Mouse (Mus musculus) hindbrain, embryonic 10.5 days (tissue): ENCODE results near the gene Ston1. TPM values are rescaled to one million over a fixed set of nuclear protein-coding genes. Genes with fewer than 3 reads are reported as not detected.

Experiments
- DNase-seq: peaks from one replicate; pipeline ENCODE4 v3.0.0-alpha.2; 2017; ENCODE audit warnings: low spot score
- H3K27ac ChIP-seq: fragments of 300-500 bp; sonication (generic); 2 replicates; pipeline ENCODE4 v1.5.1; 2016; ENCODE audit warnings: mild to moderate bottlenecking, moderate library complexity
- H3K27me3 ChIP-seq: fragments of 300-500 bp; sonication (generic); 2 replicates; pipeline ENCODE4 v1.6.1; 2016; ENCODE audit warnings: mild to moderate bottlenecking; ENCODE audit not compliant: poor library complexity, insufficient read depth, severe bottlenecking
- H3K36me3 ChIP-seq: fragments of 300-500 bp; sonication (generic); 2 replicates; pipeline ENCODE4 v1.6.1; 2016; ENCODE audit warnings: mild to moderate bottlenecking, moderate library complexity
- H3K4me1 ChIP-seq: fragments of 300-500 bp; sonication (generic); replicated peaks from 2 replicates; pipeline ENCODE4 v1.6.1; 2016; ENCODE audit warnings: mild to moderate bottlenecking
- H3K4me3 ChIP-seq: fragments of 300-500 bp; sonication (generic); 2 replicates; pipeline ENCODE4 v1.5.1; 2016; ENCODE audit warnings: mild to moderate bottlenecking, moderate library complexity
- H3K9me3 ChIP-seq: fragments of 300-500 bp; sonication (generic); 2 replicates; pipeline ENCODE4 v1.6.1; 2016; ENCODE audit warnings: mild to moderate bottlenecking, moderate library complexity
- WGBS: fragments of 180-500 bp; shearing (Covaris S2); methylation state at CpG from one replicate; pipeline ENCODE4 v1.1.7; 2016; 5-methylcytosine and 5-hydroxymethylcytosine counted together
- polyA plus RNA-seq: library from polyadenylated mRNA; unstranded; fragments of >200 nt; fragmentation: Nextera tagmentation; extraction: Ambion mirVana; gene quantifications from 2 replicates; pipeline ENCODE4 v1.2.1, GENCODE M21; 2016

The Ston1 gene
- 1.4 and 2.3 TPM in 2 replicates for polyA plus RNA-seq

DNA sequence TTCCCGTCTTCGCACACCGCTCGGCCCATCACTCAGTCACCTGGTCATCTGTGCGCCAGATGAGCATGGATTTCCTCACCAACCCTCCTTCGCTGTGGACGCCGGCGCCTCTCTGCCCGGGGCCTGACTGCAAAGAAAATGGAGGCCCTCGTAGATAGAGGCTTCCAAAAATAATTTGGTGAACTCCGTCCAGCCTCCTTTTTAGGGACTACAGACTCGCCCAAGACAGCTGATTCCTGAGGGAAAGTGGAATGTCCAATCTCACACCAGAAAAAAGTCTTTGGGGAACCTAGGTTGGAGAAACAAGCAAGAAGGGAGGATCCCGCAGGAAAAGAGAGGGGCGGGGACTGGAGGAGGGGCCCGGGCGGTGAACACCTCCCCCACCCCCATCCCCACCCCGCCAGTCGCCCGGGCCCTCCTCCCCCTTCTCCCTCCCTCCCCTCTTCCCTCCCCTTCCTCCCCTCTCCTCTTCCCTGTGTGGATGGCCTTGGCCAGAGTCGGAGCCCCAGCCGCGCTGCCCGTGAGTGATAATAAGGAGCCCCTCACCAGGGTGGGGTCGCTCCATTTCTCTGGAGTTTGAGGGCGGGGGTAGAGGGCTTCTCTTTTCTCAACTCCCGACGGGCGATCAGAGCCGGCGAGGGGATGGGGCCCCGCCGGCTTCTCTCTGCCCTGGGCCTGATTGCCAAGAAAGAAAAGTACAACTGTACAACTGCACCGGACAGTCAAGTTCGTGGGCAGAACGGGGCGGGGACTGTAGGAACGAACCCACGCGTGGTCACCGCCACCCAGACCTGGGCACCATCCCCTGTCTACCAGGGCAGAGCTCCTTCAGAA lies at the start of gene Ston1:
TSS of gene Ston1 (plus strand) at position 463 of the 834 bp plus-strand sequence.
- Histone ChIP-seq H3K27ac (peak within 1 kb of the TSS; percentile 90), H3K4me1 (peaks cover 29% of the 10 kb centered on the region), H3K9me3 (no peaks in the 10 kb centered on the region), H3K4me3 (peak within 1 kb of the TSS; percentile 66), H3K36me3 (no peaks in the 10 kb centered on the region), H3K27me3 (no peaks in the 10 kb centered on the region)
- 1% methylated on average over 41 of the region's 41 CpGs for WGBS
- DNase-seq = peak; percentile 86

DNA sequence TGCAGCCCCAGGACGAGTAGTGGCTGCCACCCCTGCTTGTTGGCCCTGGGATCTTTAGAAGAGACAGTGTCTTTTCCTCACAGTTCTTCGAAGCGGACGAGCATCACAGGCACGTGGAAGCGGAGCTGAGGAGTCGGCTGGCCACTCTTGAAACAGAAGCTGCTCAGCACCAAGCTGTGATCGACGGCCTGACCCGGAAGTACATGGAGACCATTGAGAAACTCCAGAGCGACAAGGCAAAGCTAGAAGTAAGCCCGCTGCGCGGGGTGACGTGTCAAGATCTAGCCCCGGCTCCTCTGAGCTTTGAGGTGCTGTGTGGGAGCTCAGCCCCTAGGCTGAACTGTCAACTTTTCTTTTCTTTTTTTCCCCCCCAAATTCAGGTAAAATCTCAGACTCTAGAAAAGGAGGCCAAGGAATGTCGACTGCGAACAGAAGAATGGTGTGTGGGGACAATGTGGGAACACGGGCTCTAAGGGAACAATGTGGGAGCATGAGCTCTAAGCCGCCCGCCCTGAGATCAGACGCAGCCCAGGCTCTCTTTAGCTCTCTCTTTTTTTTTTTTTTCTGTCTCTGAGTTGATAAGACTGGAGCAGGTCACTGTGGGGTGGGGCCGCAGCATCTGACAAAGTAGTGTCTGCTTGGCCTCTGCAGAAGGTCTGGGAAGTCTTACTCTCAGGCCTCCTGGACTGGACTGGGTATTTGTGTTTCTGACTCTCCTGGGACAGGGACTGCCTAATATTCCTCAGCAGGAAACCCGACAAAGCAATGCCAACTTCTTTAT lies 47.9 kb upstream of the Ston1 start:
- Histone ChIP-seq H3K36me3 (peaks cover 47% of the 10 kb centered on the region), H3K27ac (no peak overlapping the region), H3K27me3 (no peaks in the 10 kb centered on the region), H3K9me3 (no peaks in the 10 kb centered on the region), H3K4me1 (peaks cover 23% of the 10 kb centered on the region), H3K4me3 (no peak overlapping the region)
- 86% methylated on average over 24 of the region's 24 CpGs for WGBS
- no peak for DNase-seq

DNA sequence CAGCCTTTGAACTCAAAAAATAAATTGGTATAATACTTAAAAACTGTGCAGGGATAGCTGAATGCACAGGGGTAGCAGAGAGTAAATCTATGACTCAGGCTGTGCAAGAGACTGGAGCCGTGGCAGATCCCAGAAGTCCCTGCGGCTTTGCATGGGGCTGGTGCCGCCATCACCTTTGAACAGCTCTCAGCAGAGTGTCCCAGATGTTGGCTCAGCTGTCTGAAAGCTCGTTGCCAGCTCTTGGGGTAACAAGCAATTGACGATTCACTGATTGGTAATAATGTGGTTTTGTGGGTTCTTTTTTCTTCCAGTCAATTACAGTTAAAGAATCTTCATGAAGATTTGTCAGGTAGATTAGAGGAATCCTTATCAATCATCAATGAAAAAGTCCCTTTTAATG lies 47.1 kb upstream of the Ston1 start:
- WGBS = 77% methylated on average over 5 of the region's 5 CpGs

DNA sequence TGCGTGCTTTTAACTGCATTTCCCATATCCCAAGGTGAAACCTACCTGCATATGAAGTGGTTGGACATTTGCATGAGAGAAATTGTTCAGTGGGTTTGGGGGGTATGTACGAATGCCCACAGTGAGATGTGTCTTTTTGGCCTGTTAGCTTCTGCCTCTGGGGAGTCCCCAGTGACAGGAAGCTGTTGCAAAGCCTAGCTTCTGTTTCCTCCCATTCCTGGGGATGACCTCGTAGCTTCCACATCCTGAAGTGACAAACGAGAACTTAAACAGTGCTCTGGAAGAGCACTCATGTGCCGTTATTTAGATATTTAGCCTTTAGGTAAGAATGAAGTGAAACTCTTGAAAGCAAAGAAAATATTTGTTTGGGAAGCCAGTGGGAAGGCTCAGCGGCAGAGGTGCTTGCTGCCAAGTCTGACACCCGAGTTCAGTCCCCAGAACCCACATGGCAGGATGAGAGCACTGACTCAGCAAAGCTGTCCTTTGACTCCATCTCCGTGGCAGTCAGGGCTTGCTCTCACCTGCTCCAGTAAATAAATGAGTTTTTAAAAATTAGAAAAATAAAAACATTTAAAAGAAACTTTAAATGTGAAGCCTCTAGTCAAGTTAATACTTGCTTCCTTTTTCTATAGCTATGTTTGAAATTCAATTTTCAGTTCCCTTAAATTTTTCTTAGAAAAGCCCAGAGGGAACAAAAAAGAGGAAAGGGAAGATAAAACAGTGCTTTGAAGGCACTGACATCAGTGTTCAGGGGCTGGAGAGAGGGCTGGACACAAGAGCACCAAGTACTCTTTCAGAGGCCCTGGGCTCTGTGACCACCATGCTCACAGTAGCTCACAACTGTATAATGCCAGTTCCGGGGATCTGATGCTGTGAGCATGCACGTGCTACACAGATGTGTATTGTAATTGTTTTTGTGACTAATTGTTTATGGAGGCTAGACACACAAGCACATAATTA lies 46.2 kb upstream of the Ston1 start:
- no peak for DNase-seq
- Histone ChIP-seq H3K27ac (no peak overlapping the region), H3K27me3 (no peaks in the 10 kb centered on the region), H3K9me3 (no peaks in the 10 kb centered on the region), H3K4me1 (peaks cover 23% of the 10 kb centered on the region), H3K36me3 (peaks cover 52% of the 10 kb centered on the region), H3K4me3 (no peak overlapping the region)
- WGBS = 74% methylated on average over 10 of the region's 10 CpGs

More for the DNA sequence above, 47.1 kb upstream of the Ston1 start:
- no peak overlapping the region for H3K4me3 ChIP-seq
- no peak overlapping the region for H3K27ac ChIP-seq
- no peak for DNase-seq
- H3K27me3 ChIP-seq = no peaks in the 10 kb centered on the region
- H3K9me3 ChIP-seq = no peaks in the 10 kb centered on the region
- peaks cover 48% of the 10 kb centered on the region for H3K36me3 ChIP-seq
- H3K4me1 ChIP-seq = peaks cover 23% of the 10 kb centered on the region

DNA sequence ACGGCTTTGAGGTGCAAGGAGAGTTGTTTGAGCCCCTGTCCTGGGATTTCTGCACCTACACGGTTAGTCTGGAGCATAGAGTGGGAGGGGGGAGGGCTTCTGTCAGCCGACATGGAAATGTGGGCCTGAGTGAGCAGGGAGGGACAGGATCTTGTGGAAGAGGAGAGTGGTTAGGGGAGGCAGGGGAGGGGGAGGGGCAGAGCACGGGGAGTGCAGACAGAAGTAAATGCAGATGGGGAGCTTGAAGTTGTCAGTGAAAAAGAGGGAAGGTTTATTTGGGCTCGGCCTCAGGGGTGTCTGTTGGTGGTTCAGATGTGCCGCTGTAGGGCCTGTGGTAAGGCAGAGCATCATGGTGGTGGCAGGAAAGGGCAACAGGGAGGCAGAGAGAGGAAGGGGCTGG lies 44.9 kb upstream of the Ston1 start:
- Histone ChIP-seq H3K27me3 (no peaks in the 10 kb centered on the region), H3K9me3 (no peaks in the 10 kb centered on the region), H3K27ac (peak overlapping the region; percentile 46; the same call in 1 of the 2 replicates), H3K36me3 (peaks cover 61% of the 10 kb centered on the region), H3K4me3 (no peak overlapping the region), H3K4me1 (peaks cover 23% of the 10 kb centered on the region)
- DNase-seq = no peak
- WGBS = 23% methylated on average over 6 of the region's 6 CpGs

DNA sequence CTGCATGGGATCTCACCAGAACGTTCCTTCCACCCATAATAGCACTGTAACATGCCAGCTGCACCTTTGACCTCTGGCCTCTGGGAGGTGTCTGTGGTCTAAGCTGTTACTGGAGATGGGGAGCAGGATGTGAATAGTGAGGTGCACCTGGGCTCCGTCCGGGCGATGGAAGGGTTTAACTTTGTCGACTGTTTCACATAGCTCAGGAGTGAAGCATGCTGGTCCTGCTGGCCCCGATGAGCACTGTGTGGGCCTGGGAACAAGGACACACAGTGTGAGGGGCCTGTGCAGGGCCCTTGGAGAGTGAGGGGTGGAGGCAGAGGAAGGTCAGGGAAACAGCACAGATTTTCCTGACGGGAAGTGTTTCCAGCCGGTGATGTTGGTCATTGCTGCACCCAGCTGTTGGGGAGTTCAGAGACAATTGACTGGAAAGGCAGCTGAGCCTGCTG lies 44.5 kb upstream of the Ston1 start:
- 45% methylated on average over 8 of the region's 8 CpGs for WGBS
- H3K4me3 ChIP-seq = no peak overlapping the region
- no peaks in the 10 kb centered on the region for H3K27me3 ChIP-seq
- H3K9me3 ChIP-seq = no peaks in the 10 kb centered on the region
- H3K36me3 ChIP-seq = peaks cover 56% of the 10 kb centered on the region
- no peak for DNase-seq
- peaks cover 23% of the 10 kb centered on the region for H3K4me1 ChIP-seq
- peak overlapping the region; percentile 24; the same call in 1 of the 2 replicates for H3K27ac ChIP-seq

DNA sequence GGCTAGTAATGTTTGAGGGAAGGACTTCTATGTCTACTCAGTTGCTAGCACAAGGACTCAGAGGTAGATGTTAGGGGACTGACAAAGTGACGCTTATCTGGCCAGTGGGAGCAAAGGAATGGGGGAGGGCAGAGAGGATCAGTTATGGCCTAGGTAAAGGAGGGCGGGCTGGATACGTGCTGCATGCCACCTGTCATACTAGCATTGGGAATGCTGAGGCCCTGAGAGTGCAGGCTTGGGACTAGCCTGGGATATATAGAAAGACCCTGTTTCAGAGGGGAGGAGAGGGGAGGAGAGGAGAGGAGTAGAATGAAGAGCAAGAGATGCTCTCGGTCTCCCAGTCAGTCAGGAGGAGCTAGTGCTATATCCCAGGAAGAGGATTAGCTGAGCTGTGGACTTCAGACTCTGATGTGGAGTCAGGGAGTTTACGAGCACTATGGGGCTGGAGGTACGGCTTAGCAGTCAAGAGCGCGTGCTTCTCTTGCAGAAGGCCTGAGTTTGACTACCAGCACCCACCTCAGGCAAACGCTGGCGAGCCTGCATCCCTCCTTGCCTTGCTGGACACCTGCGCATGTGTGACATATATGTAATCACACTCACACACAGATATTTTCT lies 43.9 kb upstream of the Ston1 start:
- Histone ChIP-seq H3K27ac (peak overlapping the region; percentile 24; the same call in 1 of the 2 replicates), H3K36me3 (peaks cover 53% of the 10 kb centered on the region), H3K4me3 (no peak overlapping the region), H3K27me3 (no peaks in the 10 kb centered on the region), H3K4me1 (peaks cover 25% of the 10 kb centered on the region), H3K9me3 (no peaks in the 10 kb centered on the region)
- WGBS = 89% methylated on average over 11 of the region's 11 CpGs
- DNase-seq = no peak

DNA sequence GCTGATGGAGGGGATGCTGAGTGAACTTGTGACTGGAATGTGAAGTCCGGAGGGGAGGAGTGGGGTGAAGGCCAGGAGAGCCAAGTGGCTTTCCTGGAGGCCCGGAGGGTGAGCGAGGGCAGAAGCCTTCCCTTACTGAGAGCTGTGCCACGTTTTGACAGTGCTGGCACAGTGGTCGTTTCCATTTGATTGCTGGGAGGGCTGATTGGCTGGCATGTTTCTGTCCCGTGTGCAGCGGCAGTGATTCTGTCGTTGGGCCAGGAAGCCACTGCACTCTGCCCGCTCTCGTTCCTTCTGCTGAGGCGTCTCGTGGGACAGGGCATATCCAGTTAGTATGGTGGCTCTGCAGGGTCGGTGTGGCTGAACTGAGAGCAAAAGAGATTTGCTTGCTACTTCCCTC lies 41.3 kb upstream of the Ston1 start:
- no peak for DNase-seq
- H3K27me3 ChIP-seq = no peaks in the 10 kb centered on the region
- WGBS = 88% methylated on average over 13 of the region's 13 CpGs
- H3K36me3 ChIP-seq = peaks cover 37% of the 10 kb centered on the region
- no peaks in the 10 kb centered on the region for H3K9me3 ChIP-seq
- no peak overlapping the region for H3K4me3 ChIP-seq
- H3K4me1 ChIP-seq = peaks cover 25% of the 10 kb centered on the region
- no peak overlapping the region for H3K27ac ChIP-seq

DNA sequence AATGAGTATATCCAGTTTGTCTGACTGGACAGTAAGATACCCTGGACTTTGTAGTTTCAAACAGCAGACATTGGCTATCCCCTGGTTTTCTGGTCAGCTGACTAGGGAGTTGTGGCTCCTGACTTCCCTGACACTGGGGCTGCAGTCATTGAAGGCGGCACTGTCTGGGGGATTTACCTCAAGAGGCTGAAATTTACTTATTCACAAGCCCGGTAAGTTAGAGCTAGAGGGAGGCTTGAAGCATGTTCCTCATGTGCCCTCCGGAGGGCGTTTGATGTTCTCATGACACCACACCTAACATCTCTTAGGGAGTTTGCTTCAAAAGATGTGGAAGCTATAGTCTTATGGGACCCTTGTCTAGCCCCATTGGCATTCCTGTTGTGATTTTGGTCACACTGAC lies 40.8 kb upstream of the Ston1 start:
- 79% methylated on average over 4 of the region's 4 CpGs for WGBS
- Histone ChIP-seq H3K9me3 (no peaks in the 10 kb centered on the region), H3K27ac (no peak overlapping the region), H3K4me1 (peaks cover 23% of the 10 kb centered on the region), H3K4me3 (no peak overlapping the region), H3K27me3 (no peaks in the 10 kb centered on the region), H3K36me3 (peaks cover 42% of the 10 kb centered on the region)
- DNase-seq = no peak

DNA sequence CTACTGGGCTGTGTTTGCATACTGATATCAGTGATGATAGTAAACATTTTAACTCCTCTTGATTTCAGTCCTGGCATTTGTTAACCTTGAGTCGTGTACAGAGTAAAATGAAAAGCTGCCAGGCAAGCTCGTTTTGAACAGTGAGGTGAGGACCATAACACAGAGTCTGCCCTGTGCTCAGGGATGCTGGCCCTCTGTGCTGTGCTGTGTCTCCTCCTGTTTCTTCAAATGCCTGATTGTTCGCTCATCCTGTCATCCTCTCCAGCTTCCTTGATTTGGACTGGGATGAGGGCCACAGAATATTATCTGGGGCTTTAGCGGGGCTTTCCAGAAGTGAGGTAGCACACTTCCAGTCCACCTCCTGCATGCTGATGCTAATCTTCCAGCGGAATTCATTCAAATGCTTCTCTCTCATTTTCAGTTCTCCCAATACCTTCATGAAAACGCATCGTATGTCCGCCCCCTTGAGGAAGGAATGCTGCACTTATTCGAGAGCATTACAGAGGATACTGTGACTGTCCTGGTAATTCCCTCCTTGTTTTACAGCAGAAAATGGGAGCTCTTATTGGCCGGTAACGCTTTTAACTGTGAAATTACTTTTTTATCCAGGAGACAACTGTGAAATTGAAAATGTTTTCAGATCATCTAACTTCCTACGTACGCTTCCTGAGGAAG lies 39.2 kb upstream of the Ston1 start:
- H3K9me3 ChIP-seq = no peaks in the 10 kb centered on the region
- H3K4me1 ChIP-seq = peaks cover 8% of the 10 kb centered on the region; the same call in 1 of the 2 replicates
- peak; percentile 78 for DNase-seq
- H3K36me3 ChIP-seq = peaks cover 58% of the 10 kb centered on the region
- H3K4me3 ChIP-seq = no peak overlapping the region
- 36% methylated on average over 13 of the region's 13 CpGs for WGBS
- H3K27ac ChIP-seq = no peak overlapping the region
- no peaks in the 10 kb centered on the region for H3K27me3 ChIP-seq

DNA sequence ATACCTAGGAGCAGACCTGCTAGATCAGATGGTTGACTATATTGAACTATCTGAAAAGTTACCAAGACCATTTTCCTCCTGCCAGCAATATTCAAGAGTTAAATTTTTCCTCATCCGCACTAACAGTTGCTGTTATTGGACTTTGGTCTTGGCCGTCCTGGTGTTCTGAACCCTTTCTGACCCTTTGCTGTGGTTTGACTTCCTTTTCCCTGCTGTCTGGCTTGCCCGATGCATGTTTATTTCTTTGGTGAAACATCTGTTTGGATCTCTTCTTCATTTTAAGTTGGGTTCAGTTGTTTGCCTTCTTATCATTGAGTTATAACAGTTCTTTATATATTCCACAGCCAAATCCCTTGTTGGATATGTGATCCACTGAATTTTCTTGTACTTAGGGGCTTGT lies 33.9 kb upstream of the Ston1 start:
- DNase-seq = no peak
- H3K27ac ChIP-seq = no peak overlapping the region
- H3K9me3 ChIP-seq = no peaks in the 10 kb centered on the region
- no peaks in the 10 kb centered on the region for H3K27me3 ChIP-seq
- 82% methylated on average over 3 of the region's 3 CpGs for WGBS
- no peaks in the 10 kb centered on the region for H3K4me1 ChIP-seq
- peaks cover 57% of the 10 kb centered on the region for H3K36me3 ChIP-seq
- H3K4me3 ChIP-seq = no peak overlapping the region
